Mouse (Mus musculus) myocyte (in vitro differentiated cells): Measurements from ENCODE around the gene Wdr90. TPM values are rescaled to one million over a fixed set of nuclear protein-coding genes. Genes with fewer than 3 reads are reported as not detected.

ENCODE experiments used
- H3K27me3 ChIP-seq: one replicate; pipeline ENCODE4 v1.6.1; 2011; ENCODE audit not compliant: control insufficient read depth, insufficient read depth, insufficient read length
- H3K36me3 ChIP-seq: one replicate; pipeline ENCODE4 v1.6.1; 2011; ENCODE audit not compliant: control insufficient read depth, insufficient read depth
- H3K4me2 ChIP-seq: one replicate; pipeline ENCODE4 v1.6.1; 2011; ENCODE audit warnings: low read depth, control low read depth
- H3K4me3 ChIP-seq: one replicate; pipeline ENCODE4 v1.5.1; 2011; ENCODE audit warnings: mild to moderate bottlenecking, control low read depth, moderate library complexity
- H3K79me2 ChIP-seq: one replicate; pipeline ENCODE4 v1.6.1; 2011; ENCODE audit not compliant: control insufficient read depth, insufficient read depth
- H3ac ChIP-seq: one replicate; pipeline ENCODE4 v1.6.1; 2011; ENCODE audit not compliant: control insufficient read depth, insufficient read length
- CEBPB ChIP-seq: IDR thresholded peaks from 2 replicates; pipeline ENCODE4 v1.6.1; 2011; ENCODE audit warnings: mild to moderate bottlenecking, moderate library complexity; ENCODE audit not compliant: poor library complexity, insufficient read depth, severe bottlenecking
- E2F4 ChIP-seq: IDR thresholded peaks from one replicate; pipeline ENCODE4 v1.6.1; 2011; ENCODE audit warnings: mild to moderate bottlenecking, control low read depth, moderate library complexity; ENCODE audit not compliant: insufficient read depth
- MAX ChIP-seq: IDR thresholded peaks from one replicate; pipeline ENCODE4 v1.6.1; 2011; ENCODE audit warnings: low read depth, mild to moderate bottlenecking, control low read depth
- MYOD1 ChIP-seq, 3 experiments: IDR thresholded peaks; one replicate each; pipeline ENCODE4 v1.6.1; 2011; ENCODE audit warnings: control low read depth in 2 of 3, low read depth in 2 of 3, mild to moderate bottlenecking in 2 of 3, moderate library complexity in 1 of 3; ENCODE audit not compliant: insufficient read length in 2 of 3, control insufficient read depth in 1 of 3
- MYOG ChIP-seq, 3 experiments: IDR thresholded peaks; one replicate each; pipeline ENCODE4 v1.6.1; 2011; ENCODE audit warnings: control low read depth in 2 of 3, low read depth in 2 of 3, mild to moderate bottlenecking in 2 of 3; ENCODE audit not compliant: insufficient read length in 2 of 3, control insufficient read depth in 1 of 3, insufficient read depth in 1 of 3
- POLR2A ChIP-seq: IDR thresholded peaks from one replicate; pipeline ENCODE4 v1.6.1; 2011; ENCODE audit warnings: low read depth, mild to moderate bottlenecking, control low read depth, moderate library complexity; ENCODE audit not compliant: insufficient read length
- POLR2AphosphoS2 ChIP-seq: IDR thresholded peaks from one replicate; pipeline ENCODE4 v1.6.1; 2011; ENCODE audit warnings: low read depth, control low read depth; ENCODE audit not compliant: insufficient read length
- REST ChIP-seq: IDR thresholded peaks from one replicate; pipeline ENCODE4 v1.6.1; 2011; ENCODE audit warnings: mild to moderate bottlenecking, control low read depth, moderate library complexity; ENCODE audit not compliant: insufficient read depth, insufficient read length
- SRF ChIP-seq: IDR thresholded peaks from one replicate; pipeline ENCODE4 v1.6.1; 2011; ENCODE audit warnings: low read depth; ENCODE audit not compliant: control insufficient read depth, insufficient read length
- TCF12 ChIP-seq: IDR thresholded peaks from one replicate; pipeline ENCODE4 v1.6.1; 2011; ENCODE audit warnings: mild to moderate bottlenecking, control low read depth; ENCODE audit not compliant: poor library complexity, insufficient read depth, severe bottlenecking
- TCF3 ChIP-seq: IDR thresholded peaks from one replicate; pipeline ENCODE4 v1.6.1; 2011; ENCODE audit warnings: low read depth, control low read depth; ENCODE audit not compliant: insufficient read length
- USF1 ChIP-seq: IDR thresholded peaks from one replicate; pipeline ENCODE4 v1.6.1; 2011; ENCODE audit warnings: low read depth, mild to moderate bottlenecking, control low read depth, moderate library complexity
- polyA plus RNA-seq: library from polyadenylated mRNA; unstranded; fragments of >200 nt; fragmentation: generic; extraction: Trizol; gene quantifications from one replicate; pipeline ENCODE4 v1.2.1, GENCODE M21; 2012; ENCODE audit warnings: missing spikeins

Gene Wdr90
- polyA plus RNA-seq, 1 experiment, result 7.4 TPM

DNA sequence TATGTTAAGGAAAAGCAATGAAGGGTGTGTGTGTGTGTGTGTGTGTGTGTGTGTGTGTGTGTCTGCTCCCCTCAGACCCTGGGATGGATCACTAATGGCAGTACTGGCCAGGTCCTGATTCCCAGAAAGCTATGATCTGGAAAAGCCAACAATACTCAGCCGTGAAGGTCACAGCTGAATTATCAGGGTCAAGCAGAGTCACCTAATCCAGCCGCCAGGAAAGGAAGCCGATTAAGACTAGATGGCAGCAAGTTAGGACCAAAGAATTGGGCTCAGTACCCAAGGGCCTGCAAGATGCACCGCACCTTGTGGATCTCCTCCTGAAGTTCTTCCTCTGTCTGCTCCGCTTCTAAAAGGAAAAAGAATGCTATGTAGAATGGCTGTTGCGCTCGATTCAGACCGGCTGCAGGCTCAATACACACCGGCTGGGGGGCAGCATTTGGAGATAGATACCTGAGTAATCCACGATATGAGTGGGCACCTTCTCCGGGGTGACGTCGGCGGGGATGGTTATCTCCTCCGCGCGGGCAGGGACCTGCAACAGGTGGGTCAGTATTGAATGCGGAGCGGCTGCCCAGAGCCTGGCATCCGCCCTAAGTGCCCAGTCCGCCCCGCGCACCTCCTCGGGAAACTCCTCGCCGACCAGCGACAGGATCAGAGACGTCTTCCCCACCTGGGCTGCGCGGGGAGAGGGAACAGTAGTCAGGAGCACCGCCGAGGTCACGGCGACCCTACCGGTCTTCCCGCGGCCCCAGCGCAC is 17.5 kb downstream of the Wdr90 start:
- H3K4me2 ChIP-seq, result peak overlapping the region; percentile 68
- no peak for TF ChIP-seq TCF12
- no peak for TF ChIP-seq MAX
- no peak for TF ChIP-seq MYOD1 (IDR thresholded peaks at IDR 0.05; ENCODE audit: control insufficient read depth in 1 of 3, insufficient read length in 2 of 3, low read depth in 2 of 3)
- TF ChIP-seq REST, result no peak
- TF ChIP-seq CEBPB, result no peak
- no peak for TF ChIP-seq E2F4
- TF ChIP-seq TCF3, result no peak
- TF ChIP-seq SRF, result no peak
- no peak for TF ChIP-seq POLR2A
- no peak for TF ChIP-seq MYOG (IDR thresholded peaks at IDR 0.05; ENCODE audit: control insufficient read depth in 1 of 3, insufficient read depth in 1 of 3, insufficient read length in 2 of 3, low read depth in 2 of 3)
- no peak for TF ChIP-seq POLR2AphosphoS2
- TF ChIP-seq USF1, result no peak
- H3K36me3 ChIP-seq, result peaks cover 4% of the 10 kb centered on the region
- H3K27me3 ChIP-seq, result no peaks in the 10 kb centered on the region
- peaks cover 12% of the 10 kb centered on the region for H3K79me2 ChIP-seq
- H3ac ChIP-seq, result peak overlapping the region; percentile 59
- peak overlapping the region; percentile 42 for H3K4me3 ChIP-seq

DNA sequence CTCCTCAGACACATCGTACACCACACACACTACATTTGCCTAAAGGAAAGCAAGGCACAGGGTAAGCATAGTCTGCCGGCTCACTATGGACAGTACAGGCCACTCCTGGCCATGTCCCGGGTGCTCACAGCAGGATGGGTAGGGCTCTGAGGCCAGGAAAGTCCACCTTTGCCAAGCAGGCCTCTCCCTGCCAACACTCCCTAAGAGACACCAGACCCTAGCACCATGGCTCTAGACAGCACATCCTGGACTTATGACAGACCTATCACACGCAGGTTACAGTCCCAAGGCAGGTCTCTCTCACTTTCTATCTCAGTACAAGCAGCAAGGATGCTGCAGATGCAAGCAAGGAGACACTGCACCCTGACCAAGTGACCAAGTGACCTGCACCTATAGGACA is 18.2 kb downstream of the Wdr90 start:
- peak overlapping the region; percentile 68 for H3K4me2 ChIP-seq
- peaks cover 9% of the 10 kb centered on the region for H3K36me3 ChIP-seq
- no peaks in the 10 kb centered on the region for H3K27me3 ChIP-seq
- peak overlapping the region; percentile 59 for H3ac ChIP-seq
- peak overlapping the region; percentile 42 for H3K4me3 ChIP-seq
- no peak for TF ChIP-seq REST
- TF ChIP-seq MAX, result no peak
- no peak for TF ChIP-seq CEBPB
- no peak for TF ChIP-seq POLR2AphosphoS2
- TF ChIP-seq E2F4, result no peak
- TF ChIP-seq POLR2A, result no peak
- no peak for TF ChIP-seq USF1
- TF ChIP-seq TCF3, result no peak
- peaks cover 12% of the 10 kb centered on the region for H3K79me2 ChIP-seq

DNA sequence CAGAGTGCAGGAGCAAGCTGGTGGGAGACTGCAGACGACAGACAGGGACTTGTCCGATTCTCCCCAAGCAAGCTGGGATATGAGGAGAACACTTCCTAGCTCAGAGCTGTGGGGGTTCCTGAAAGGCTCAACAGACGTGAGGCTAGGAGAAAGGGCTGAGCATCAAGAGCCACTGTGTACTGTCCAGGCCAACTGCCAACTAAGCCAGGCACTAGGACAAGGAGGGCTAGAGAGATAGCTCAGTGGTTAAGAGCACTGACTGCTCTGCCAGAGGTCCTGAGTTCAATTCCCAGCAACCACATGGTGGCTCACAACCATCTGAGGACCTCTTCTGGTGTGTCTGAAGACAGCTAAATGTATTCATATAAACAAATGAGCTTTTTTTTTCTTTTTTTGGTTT is 18.8 kb downstream of the Wdr90 start:
- Histone ChIP-seq H3K36me3 (peaks cover 13% of the 10 kb centered on the region), H3K4me3 (no peak overlapping the region), H3K4me2 (no peak overlapping the region), H3K79me2 (peaks cover 12% of the 10 kb centered on the region), H3K27me3 (no peaks in the 10 kb centered on the region), H3ac (no peak overlapping the region)
- no peak for TF ChIP-seq USF1

DNA sequence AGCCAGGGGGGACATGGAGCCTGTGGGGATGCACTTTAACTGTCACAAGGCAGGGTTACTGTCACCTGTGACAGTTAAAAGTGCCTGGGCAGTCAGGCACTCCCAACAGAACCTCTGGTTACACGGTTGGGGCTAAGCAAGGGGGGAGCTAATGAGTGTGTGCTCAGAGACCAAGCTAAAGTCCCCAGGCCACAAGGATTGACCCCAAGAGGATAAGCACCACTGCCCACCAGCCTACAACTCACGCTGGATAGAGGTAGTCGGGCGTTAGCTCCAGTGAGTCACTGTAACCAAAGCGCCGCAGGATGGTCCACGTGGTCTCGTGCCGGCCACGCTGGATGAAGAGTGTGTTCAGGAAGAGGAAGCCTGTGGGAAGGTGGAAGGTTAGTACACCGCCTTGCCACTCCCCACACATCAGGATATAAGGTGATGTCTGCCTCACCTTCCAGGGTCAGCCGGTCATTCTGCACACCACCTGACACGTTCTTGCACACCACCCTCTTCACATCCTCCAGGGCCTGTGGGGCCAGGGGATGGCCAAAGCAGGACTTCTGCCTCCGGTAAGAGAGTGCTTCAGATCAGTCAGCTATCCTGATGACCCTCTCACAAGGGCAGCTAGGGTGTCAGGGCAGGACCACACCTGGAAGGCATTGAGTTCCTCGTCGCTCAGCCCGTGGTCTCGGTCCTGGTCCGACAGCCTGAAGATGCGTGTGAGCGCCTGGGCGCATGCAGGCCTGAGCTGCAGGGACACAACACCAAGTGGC is 20.0 kb downstream of the Wdr90 start, which contains the start of gene Gm20683:
Gene Gm20683 (minus strand): TSS at position 647 of the 764 bp plus-strand sequence.
- no peak within 1 kb of the TSS for H3K4me3 ChIP-seq
- H3K27me3 ChIP-seq, result no peaks in the 10 kb centered on the region
- TF ChIP-seq POLR2AphosphoS2, result no peak
- TF ChIP-seq MAX, result no peak
- TF ChIP-seq USF1, result no peak
- no peak for TF ChIP-seq POLR2A
- TF ChIP-seq SRF, result peak; percentile 21
- TF ChIP-seq E2F4, result no peak
- peaks cover 13% of the 10 kb centered on the region for H3K36me3 ChIP-seq
- no peak within 1 kb of the TSS for H3K4me2 ChIP-seq
- H3ac ChIP-seq, result no peak within 1 kb of the TSS
- peaks cover 12% of the 10 kb centered on the region for H3K79me2 ChIP-seq

DNA sequence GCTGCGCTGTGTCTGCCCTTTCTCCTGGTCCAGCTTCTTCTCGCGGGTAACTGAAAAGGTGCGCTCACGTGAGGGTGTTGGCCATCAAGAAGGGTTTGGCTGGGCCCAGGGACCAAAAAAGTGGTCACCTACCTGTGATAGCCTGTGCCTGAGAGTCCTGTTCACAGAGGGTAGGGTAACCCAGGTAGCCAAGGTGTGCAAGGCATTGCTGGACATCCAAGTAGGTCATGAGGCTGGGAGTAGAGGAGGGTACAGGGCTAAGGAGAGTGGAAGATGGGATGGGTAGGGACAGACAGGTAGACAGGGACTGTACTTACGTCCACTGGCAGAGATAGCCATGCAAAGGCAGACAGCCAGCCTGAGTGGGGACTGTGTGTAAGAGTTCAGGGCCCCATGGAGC is 20.8 kb downstream of the Wdr90 start:
- Histone ChIP-seq H3K4me2 (no peak overlapping the region), H3K27me3 (no peaks in the 10 kb centered on the region), H3K36me3 (peaks cover 13% of the 10 kb centered on the region), H3K79me2 (peaks cover 12% of the 10 kb centered on the region), H3K4me3 (no peak overlapping the region), H3ac (no peak overlapping the region)
- TF ChIP-seq TCF12 (no peak), REST (no peak), POLR2A (no peak), USF1 (no peak), MYOG (IDR thresholded peaks at IDR 0.05; ENCODE audit: control insufficient read depth in 1 of 3, insufficient read depth in 1 of 3, insufficient read length in 2 of 3, low read depth in 2 of 3) (no peak), POLR2AphosphoS2 (no peak), E2F4 (no peak), TCF3 (no peak), MAX (no peak), SRF (no peak), CEBPB (no peak), MYOD1 (IDR thresholded peaks at IDR 0.05; ENCODE audit: control insufficient read depth in 1 of 3, insufficient read length in 2 of 3, low read depth in 2 of 3) (no peak)
